Mouse (Mus musculus): Measurements from ENCODE around the gene Gm12695.

The Gm12695 gene

GRCm38 (mm10) chr4:96698218-96698561, 86.8 kb downstream of the Gm12695 start:
- no peak for DNase-seq (ENCODE audit: extremely low read depth, low read depth)

GRCm38 (mm10) chr4:96697511-96698217, 87.3 kb downstream of the Gm12695 start:
- no peak for DNase-seq (ENCODE audit: extremely low read depth, low read depth)

- DNase-seq (ENCODE audit: extremely low read depth, low read depth): no peak
These were observed 88.2 kb downstream of the Gm12695 start for GRCm38 (mm10) chr4:96696614-96697360.

- DNase-seq (ENCODE audit: extremely low read depth, low read depth): no peak
These were observed 97.6 kb downstream of the Gm12695 start for GRCm38 (mm10) chr4:96687358-96687803.

GRCm38 (mm10) chr4:96683474-96683873, 101.5 kb downstream of the Gm12695 start:
- no peak for DNase-seq (ENCODE audit: extremely low read depth, low read depth)

- no peak for DNase-seq (ENCODE audit: extremely low read depth, low read depth)
These were observed 104.0 kb downstream of the Gm12695 start for GRCm38 (mm10) chr4:96680966-96681365.

GRCm38 (mm10) chr4:96680233-96680632, 104.8 kb downstream of the Gm12695 start:
- DNase-seq (ENCODE audit: extremely low read depth, low read depth): no peak
